Mouse (Mus musculus): Measurements from ENCODE around the gene Afm. TPM values are rescaled to one million over a fixed set of nuclear protein-coding genes. Genes with fewer than 3 reads are reported as not detected.

The Afm gene
- polyA plus RNA-seq, 1 experiment from 2014 or later: not detected

GRCm38 (mm10) chr5:90499509-90499908 lies 19.2 kb upstream of the Afm start:
- H3K36me3 ChIP-seq: no peaks in the 10 kb centered on the region
- H3K4me3 ChIP-seq: no peak overlapping the region
- H3K27me3 ChIP-seq: no peaks in the 10 kb centered on the region
- no peaks in the 10 kb centered on the region for H3K4me1 ChIP-seq
- ATAC-seq (ENCODE audit: insufficient number of reproducible peaks, low FRiP score, low TSS enrichment, low read depth): no peak
- H3K4me2 ChIP-seq: no peak overlapping the region
- WGBS: 71% methylated on average over 7 of the region's 7 CpGs
- no peaks in the 10 kb centered on the region for H3K9me3 ChIP-seq
- H3K27ac ChIP-seq: no peak overlapping the region
- H3K9ac ChIP-seq: no peak overlapping the region

DNA sequence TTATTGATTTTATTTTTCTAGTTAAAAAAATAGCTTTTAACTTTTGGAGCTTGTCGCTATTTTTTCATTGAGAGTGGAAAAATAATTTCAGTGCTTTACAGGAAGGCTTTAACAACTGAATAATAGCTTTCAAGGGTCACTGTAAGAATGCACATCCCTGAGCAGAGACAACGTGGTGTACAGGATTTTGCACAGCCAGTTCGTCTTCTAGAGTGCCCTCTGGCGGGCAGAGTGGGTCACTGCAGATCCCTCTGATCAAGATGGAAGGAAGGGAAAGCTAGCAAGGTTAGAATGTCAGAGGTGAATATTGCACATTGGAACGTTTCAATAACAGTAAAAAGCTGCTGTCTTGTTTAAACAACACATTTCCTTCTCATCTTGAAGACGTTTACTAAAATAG lies 18.0 kb upstream of the Afm start:
- Histone ChIP-seq H3K9me3 (no peaks in the 10 kb centered on the region), H3K4me2 (no peak overlapping the region), H3K27me3 (no peaks in the 10 kb centered on the region), H3K9ac (no peak overlapping the region), H3K36me3 (no peaks in the 10 kb centered on the region), H3K4me1 (no peaks in the 10 kb centered on the region), H3K27ac (no peak overlapping the region), H3K4me3 (no peak overlapping the region)
- no peak for ATAC-seq (ENCODE audit: insufficient number of reproducible peaks, low FRiP score, low TSS enrichment, low read depth)
- 3% methylated on average over 6 of the region's 6 CpGs for WGBS

DNA sequence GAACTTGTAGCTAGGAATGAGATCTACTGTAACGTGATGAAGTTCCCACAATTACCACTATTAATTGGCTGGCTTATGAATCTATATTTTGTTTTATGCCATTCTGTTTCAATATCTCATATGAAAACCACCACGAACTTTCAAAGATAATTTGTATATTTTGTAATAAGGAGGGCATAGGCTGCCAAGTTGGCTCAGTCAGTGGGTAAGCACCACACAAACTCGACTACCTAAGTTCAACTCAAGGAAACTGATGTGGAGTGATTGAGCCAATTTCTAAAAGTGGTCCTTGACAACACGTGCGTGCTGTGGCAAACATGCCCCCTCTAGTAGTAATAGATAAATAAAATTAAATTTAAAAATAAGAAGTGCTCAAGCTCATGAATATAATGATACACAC lies 17.0 kb upstream of the Afm start:
- Histone ChIP-seq H3K4me3 (no peak overlapping the region), H3K9me3 (no peaks in the 10 kb centered on the region), H3K4me1 (no peaks in the 10 kb centered on the region), H3K4me2 (no peak overlapping the region), H3K9ac (no peak overlapping the region), H3K27ac (no peak overlapping the region), H3K27me3 (no peaks in the 10 kb centered on the region), H3K36me3 (no peaks in the 10 kb centered on the region)
- ATAC-seq (ENCODE audit: insufficient number of reproducible peaks, low FRiP score, low TSS enrichment, low read depth): no peak
- WGBS: 88% methylated on average over 5 of the region's 5 CpGs

GRCm38 (mm10) chr5:90504742-90505141 lies 14.0 kb upstream of the Afm start:
- Histone ChIP-seq H3K9ac (no peak overlapping the region), H3K27me3 (no peaks in the 10 kb centered on the region), H3K4me2 (no peak overlapping the region), H3K36me3 (no peaks in the 10 kb centered on the region), H3K4me1 (no peaks in the 10 kb centered on the region), H3K4me3 (no peak overlapping the region), H3K9me3 (no peaks in the 10 kb centered on the region), H3K27ac (no peak overlapping the region)
- WGBS: 74% methylated on average over 11 of the region's 11 CpGs
- ATAC-seq (ENCODE audit: insufficient number of reproducible peaks, low FRiP score, low TSS enrichment, low read depth): no peak

DNA sequence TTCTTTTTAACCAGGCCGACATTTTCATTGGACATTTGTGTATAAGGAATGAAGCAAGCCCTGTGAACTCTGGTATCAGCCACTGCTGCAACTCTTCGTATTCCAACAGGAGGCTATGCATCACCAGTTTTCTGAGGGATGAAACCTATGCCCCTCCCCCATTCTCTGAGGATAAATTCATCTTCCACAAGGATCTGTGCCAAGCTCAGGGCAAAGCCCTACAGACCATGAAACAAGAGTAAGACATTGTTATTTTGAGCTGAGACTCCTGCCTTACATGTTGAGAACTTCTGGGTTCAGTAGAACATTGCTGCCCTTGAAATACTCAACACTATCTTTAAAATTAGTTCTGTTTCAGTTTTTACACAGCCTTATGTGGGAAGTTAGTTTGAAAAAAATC lies 12.2 kb upstream of the Afm start:
- Histone ChIP-seq H3K36me3 (no peaks in the 10 kb centered on the region), H3K27ac (no peak overlapping the region), H3K4me1 (no peaks in the 10 kb centered on the region), H3K4me3 (no peak overlapping the region), H3K4me2 (no peak overlapping the region), H3K9ac (no peak overlapping the region), H3K9me3 (no peaks in the 10 kb centered on the region), H3K27me3 (no peaks in the 10 kb centered on the region)
- ATAC-seq (ENCODE audit: insufficient number of reproducible peaks, low FRiP score, low TSS enrichment, low read depth): no peak
- 76% methylated on average over 2 of the region's 2 CpGs for WGBS

DNA sequence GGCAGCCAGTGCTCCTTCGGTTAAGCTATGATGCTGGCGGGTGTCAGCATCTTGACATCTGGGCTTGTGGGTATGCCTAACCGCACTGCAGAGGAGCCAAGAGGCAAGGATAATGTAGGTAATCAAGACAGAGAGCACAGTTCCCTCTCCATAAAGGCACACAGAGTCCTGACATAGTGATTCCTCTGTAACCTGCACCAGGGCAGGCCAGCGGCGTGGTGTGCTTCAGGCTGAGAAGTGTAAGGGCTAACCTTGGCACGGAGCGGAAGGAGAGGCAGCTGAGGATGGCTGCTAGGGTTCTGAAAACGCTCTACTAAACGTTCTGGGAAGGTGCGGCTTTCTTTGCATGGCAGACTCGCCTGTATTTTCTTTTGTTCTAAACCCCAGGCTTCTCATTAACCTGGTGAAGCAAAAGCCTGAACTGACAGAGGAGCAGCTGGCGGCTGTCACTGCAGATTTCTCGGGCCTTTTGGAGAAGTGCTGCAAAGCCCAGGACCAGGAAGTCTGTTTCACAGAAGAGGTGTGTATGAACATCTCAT lies 11.3 kb upstream of the Afm start:
- no peaks in the 10 kb centered on the region for H3K9me3 ChIP-seq
- no peaks in the 10 kb centered on the region for H3K36me3 ChIP-seq
- WGBS: 68% methylated on average over 13 of the region's 13 CpGs
- H3K4me2 ChIP-seq: no peak overlapping the region
- no peaks in the 10 kb centered on the region for H3K4me1 ChIP-seq
- H3K4me3 ChIP-seq: no peak overlapping the region
- H3K27ac ChIP-seq: no peak overlapping the region
- ATAC-seq (ENCODE audit: insufficient number of reproducible peaks, low FRiP score, low TSS enrichment, low read depth): no peak
- H3K9ac ChIP-seq: no peak overlapping the region
- H3K27me3 ChIP-seq: no peaks in the 10 kb centered on the region

GRCm38 (mm10) chr5:90509828-90510592 lies 8.7 kb upstream of the Afm start:
- Histone ChIP-seq H3K9me3 (no peaks in the 10 kb centered on the region), H3K36me3 (no peaks in the 10 kb centered on the region), H3K4me3 (no peak overlapping the region), H3K4me2 (no peak overlapping the region), H3K27me3 (no peaks in the 10 kb centered on the region), H3K27ac (no peak overlapping the region), H3K4me1 (no peaks in the 10 kb centered on the region), H3K9ac (no peak overlapping the region)
- no peak for ATAC-seq (ENCODE audit: insufficient number of reproducible peaks, low FRiP score, low TSS enrichment, low read depth)
- WGBS: 86% methylated on average over 5 of the region's 5 CpGs

DNA sequence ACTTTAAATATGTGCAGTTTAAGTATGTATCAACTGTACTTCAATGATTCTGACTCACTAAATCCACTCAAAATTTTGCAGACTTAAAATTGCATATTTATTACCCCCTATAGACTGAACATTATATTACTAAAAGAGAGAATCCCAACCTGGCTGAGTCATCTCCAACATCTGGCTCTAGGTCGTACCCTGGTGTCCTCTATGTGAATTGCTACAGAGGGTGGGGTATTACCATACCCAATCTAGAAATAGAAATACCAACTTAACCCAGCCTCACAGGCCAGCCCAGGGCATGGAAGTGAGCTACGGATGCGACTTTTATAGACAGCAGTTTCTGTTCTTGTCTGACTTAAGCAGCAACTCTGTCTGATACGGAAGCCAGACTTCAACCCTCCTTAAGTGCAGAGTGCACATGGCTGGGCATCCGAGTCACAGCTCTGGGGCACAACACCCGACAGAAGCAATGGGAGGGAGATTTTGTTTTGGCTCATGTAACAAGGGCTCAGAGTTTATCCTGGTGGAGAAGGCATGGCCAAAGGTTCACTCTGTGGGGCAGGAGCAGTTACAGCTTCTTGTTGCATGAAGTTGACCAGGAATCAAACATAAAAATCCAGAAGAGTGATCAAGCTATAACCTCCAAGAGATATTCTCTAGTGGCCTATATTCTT lies 6.3 kb upstream of the Afm start:
- H3K36me3 ChIP-seq: no peaks in the 10 kb centered on the region
- 80% methylated on average over 6 of the region's 6 CpGs for WGBS
- H3K4me3 ChIP-seq: no peak overlapping the region
- ATAC-seq (ENCODE audit: insufficient number of reproducible peaks, low FRiP score, low TSS enrichment, low read depth): no peak
- H3K9me3 ChIP-seq: no peaks in the 10 kb centered on the region
- H3K4me2 ChIP-seq: no peak overlapping the region
- no peak overlapping the region for H3K27ac ChIP-seq
- H3K4me1 ChIP-seq: no peaks in the 10 kb centered on the region
- H3K27me3 ChIP-seq: no peaks in the 10 kb centered on the region
- no peak overlapping the region for H3K9ac ChIP-seq

DNA sequence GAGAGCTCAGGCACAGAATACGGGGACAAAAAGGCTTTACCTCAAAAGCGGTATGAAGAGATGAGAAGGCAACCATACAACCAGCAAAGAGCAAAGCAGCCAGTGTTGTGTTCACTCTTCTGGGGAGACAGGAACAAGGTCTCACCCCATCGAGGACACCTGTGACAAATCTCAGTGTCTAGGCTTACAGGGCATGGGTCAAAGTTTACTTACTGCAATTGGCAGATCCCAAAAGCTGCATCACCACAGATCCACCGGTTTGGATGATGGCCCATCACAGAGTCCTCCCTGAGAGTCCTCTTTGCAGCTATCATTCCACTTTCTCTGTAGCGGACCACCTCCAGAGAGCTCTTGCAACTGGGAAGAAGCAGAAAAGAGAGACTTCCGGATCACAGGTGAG lies 3.2 kb upstream of the Afm start:
- Histone ChIP-seq H3K4me2 (no peak overlapping the region), H3K9ac (no peak overlapping the region), H3K27me3 (no peaks in the 10 kb centered on the region), H3K9me3 (no peaks in the 10 kb centered on the region), H3K4me3 (no peak overlapping the region), H3K4me1 (no peaks in the 10 kb centered on the region), H3K36me3 (no peaks in the 10 kb centered on the region), H3K27ac (no peak overlapping the region)
- 87% methylated on average over 6 of the region's 6 CpGs for WGBS
- no peak for ATAC-seq (ENCODE audit: insufficient number of reproducible peaks, low FRiP score, low TSS enrichment, low read depth)

DNA sequence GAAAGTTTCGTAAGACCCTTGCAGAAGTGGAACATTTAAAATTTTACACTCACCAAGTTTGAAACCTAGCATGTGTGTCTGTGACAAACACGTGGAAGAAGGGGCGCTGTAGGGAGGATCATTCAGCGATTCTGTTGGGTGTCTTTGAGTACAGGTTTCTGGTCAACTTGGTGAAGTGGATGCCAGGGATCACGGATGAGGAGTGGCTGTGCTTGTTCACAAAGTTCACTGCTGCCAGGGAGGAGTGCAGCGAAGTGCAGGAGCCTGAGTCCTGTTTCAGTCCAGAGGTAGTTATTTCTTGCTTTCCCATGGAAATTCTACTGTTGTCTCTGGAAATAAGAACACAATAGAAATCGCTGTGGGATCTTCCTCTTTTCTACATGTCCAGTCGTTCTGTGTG lies 32.5 kb downstream of the Afm start:
- WGBS: 83% methylated on average over 8 of the region's 8 CpGs
- no peak overlapping the region for H3K27ac ChIP-seq
- H3K36me3 ChIP-seq: no peaks in the 10 kb centered on the region
- no peak overlapping the region for H3K9ac ChIP-seq
- no peaks in the 10 kb centered on the region for H3K9me3 ChIP-seq
- no peak overlapping the region for H3K4me3 ChIP-seq
- ATAC-seq (ENCODE audit: insufficient number of reproducible peaks, low FRiP score, low TSS enrichment, low read depth): no peak
- H3K27me3 ChIP-seq: no peaks in the 10 kb centered on the region
- no peaks in the 10 kb centered on the region for H3K4me1 ChIP-seq
- H3K4me2 ChIP-seq: no peak overlapping the region

DNA sequence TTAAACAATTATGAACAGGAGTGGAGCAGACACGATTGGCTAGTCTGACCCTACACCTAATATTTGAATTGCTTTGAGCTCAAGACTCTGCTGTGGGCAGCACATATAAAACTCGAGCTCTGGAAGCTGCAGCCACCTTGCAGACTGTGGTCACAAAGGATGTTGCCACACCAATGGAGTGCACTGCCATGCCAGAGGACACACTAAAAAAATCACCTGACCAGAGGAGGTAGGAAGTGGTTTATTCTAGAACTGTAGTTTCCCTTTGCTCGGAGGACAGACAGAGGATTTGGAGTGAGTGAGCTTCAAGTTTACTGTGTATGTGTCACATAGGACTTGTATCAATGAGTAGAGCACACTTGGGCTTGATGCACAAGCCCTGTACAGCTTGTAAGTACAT lies 37.3 kb downstream of the Afm start:
- WGBS: 70% methylated on average over 3 of the region's 3 CpGs
- H3K27me3 ChIP-seq: no peaks in the 10 kb centered on the region
- no peaks in the 10 kb centered on the region for H3K4me1 ChIP-seq
- no peak overlapping the region for H3K4me3 ChIP-seq
- H3K27ac ChIP-seq: no peak overlapping the region
- no peak overlapping the region for H3K4me2 ChIP-seq
- no peak for ATAC-seq (ENCODE audit: insufficient number of reproducible peaks, low FRiP score, low TSS enrichment, low read depth)
- H3K9ac ChIP-seq: no peak overlapping the region
- H3K36me3 ChIP-seq: no peaks in the 10 kb centered on the region
- no peaks in the 10 kb centered on the region for H3K9me3 ChIP-seq

DNA sequence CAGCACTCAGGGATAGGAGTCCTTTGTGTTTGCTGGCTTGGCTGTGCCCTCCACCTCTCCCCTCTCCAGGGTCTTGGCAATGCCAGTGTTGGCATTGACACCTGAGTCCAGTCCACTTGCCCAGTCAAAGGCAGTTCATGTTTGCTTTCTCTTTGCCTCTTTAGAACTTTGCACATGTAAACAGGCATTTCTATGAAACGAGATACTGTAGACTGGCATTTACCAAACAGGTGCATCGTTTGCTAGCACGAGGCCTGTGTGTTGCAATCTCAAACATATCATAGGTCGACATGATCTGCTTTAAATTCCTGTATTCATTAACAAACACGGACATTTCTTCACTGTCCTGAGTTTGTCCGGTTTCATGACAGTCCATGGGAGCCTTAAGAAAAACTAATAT lies 42.0 kb downstream of the Afm start, which contains the start of gene 5830473C10Rik:
Gene 5830473C10Rik, plus strand, starts transcription at position 365 of the 400 bp plus-strand sequence.
- Histone ChIP-seq H3K27ac (no peak within 1 kb of the TSS), H3K36me3 (no peaks in the 10 kb centered on the region), H3K4me2 (no peak within 1 kb of the TSS), H3K4me1 (no peaks in the 10 kb centered on the region), H3K9ac (no peak within 1 kb of the TSS), H3K27me3 (no peaks in the 10 kb centered on the region), H3K4me3 (no peak within 1 kb of the TSS), H3K9me3 (no peaks in the 10 kb centered on the region)
- 89% methylated on average over 6 of the region's 6 CpGs for WGBS
- no peak for ATAC-seq (ENCODE audit: insufficient number of reproducible peaks, low FRiP score, low TSS enrichment, low read depth)

Measured in limb, embryonic 15.5 days (tissue).